In the genomic region with DNA sequence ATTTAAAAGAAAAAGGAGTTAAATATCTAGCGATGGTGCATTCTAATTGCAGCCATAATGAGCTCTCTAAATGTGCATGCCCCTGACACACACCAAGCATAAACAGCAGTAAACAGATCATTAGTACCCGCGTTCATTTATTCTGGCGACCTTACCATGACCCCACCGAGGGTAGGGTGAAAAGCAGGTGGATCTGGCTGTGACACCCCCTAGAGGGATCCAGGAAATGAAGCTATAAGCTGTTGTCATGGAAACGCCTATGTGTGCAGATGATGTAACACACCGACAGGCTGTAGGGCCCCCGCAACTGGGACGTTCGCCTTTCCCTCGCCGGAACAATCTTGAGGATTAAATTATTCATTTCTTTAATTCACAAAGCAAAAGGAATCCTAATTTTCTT, we compare ENCODE assay signal across 10 mouse cellular contexts. TPM values are rescaled to one million over a fixed set of nuclear protein-coding genes. Genes with fewer than 3 reads are reported as not detected.
DNase-seq lines count a peak whose midpoint lies in the region; ATAC-seq and TF ChIP-seq lines count a peak whose summit lies in the region.
"Had no signal": no experiment of that assay in that cellular context is flagged by ENCODE, and none has a peak within 500 bp of the region (broad histone marks: within the 10 kb centered on the region; RNA-seq: fewer than 3 reads in every experiment).

No protein-coding gene starts in this region.

- TF ChIP-seq CTCF in CH12.LX (conservative IDR thresholded peaks at IDR 0.05 in 1 of 2, IDR thresholded peaks at IDR 0.05 in 1 of 2; ENCODE audit: low read depth in 2 of 2, low read length in 2 of 2) (no peak), E14TG2a.4 (conservative IDR thresholded peaks at IDR 0.05; ENCODE audit: low read length) (no peak)

- no peaks in the 10 kb centered on the region for H3K79me2 ChIP-seq in CH12.LX (replicated peaks; ENCODE audit: control insufficient read depth, extremely low read depth, insufficient read depth, poor library complexity, severe bottlenecking)

- ATAC-seq in hindbrain, embryonic 12.5 days (ENCODE audit: low FRiP score), result peak; percentile 77
- ATAC-seq in midbrain, embryonic 14.5 days (ENCODE audit: low FRiP score, low TSS enrichment), result no peak

- no peak overlapping the region for H3K9ac ChIP-seq in CH12.LX (ENCODE audit: insufficient read depth, low read depth)
- no peak overlapping the region for H3K9ac ChIP-seq in hindbrain, embryonic 12.5 days
- H3K9ac ChIP-seq in midbrain, embryonic 14.5 days (replicated peaks; ENCODE audit: low read length), result no peak overlapping the region

- H3K4me1 ChIP-seq in CH12.LX (ENCODE audit: control insufficient read depth in 1 of 2, insufficient read depth in 2 of 2) (peaks cover 0 to 2% of the 10 kb centered on the region in 2 experiments; a peak in 1 of 4 replicates), E14TG2a.4 (replicated peaks; ENCODE audit: low read depth, low read length) (peaks cover 36% of the 10 kb centered on the region)
- peaks cover 44% of the 10 kb centered on the region for H3K4me1 ChIP-seq in hindbrain, embryonic 12.5 days
- H3K4me1 ChIP-seq in midbrain, embryonic 14.5 days (ENCODE audit: control insufficient read depth, insufficient read depth, low read length), result peaks cover 36% of the 10 kb centered on the region

- no peaks in the 10 kb centered on the region for H3K9me3 ChIP-seq in CH12.LX (replicated peaks; ENCODE audit: low read length)
- no peaks in the 10 kb centered on the region for H3K9me3 ChIP-seq in E14TG2a.4 (ENCODE audit: low read length)
- H3K9me3 ChIP-seq in hindbrain, embryonic 12.5 days (replicated peaks), result no peaks in the 10 kb centered on the region
- H3K9me3 ChIP-seq in midbrain, embryonic 14.5 days (ENCODE audit: control insufficient read depth, low read length), result no peaks in the 10 kb centered on the region

- DNase-seq in CH12.LX (ENCODE audit: extremely low read depth), result no peak
- peak; percentile 82 for DNase-seq in midbrain, embryonic 14.5 days
- DNase-seq in adipocyte (ENCODE audit: low spot score), result no peak
- DNase-seq in kidney, adult 18-20 months, result no peak
- no peak for DNase-seq in cerebellum, adult 11-12 months
- DNase-seq: cerebellum, postnatal 25 days; kidney, adult 2 months; lung, adult 18-20 months had no signal

- no peaks in the 10 kb centered on the region for H3K36me3 ChIP-seq in CH12.LX (replicated peaks in 1 of 2; ENCODE audit: control insufficient read depth in 1 of 2, insufficient read depth in 1 of 2, low read length in 1 of 2)
- no peaks in the 10 kb centered on the region for H3K36me3 ChIP-seq in E14TG2a.4 (ENCODE audit: insufficient read depth, low read length)
- H3K36me3 ChIP-seq in hindbrain, embryonic 12.5 days, result no peaks in the 10 kb centered on the region
- no peaks in the 10 kb centered on the region for H3K36me3 ChIP-seq in midbrain, embryonic 14.5 days (ENCODE audit: control insufficient read depth, insufficient read depth, low read length)

- peak overlapping the region; percentile 39; the same call in 1 of the 2 replicates for H3K4me2 ChIP-seq in CH12.LX (ENCODE audit: insufficient read depth, low read depth, poor library complexity, severe bottlenecking)
- peak overlapping the region; percentile 33 for H3K4me2 ChIP-seq in hindbrain, embryonic 12.5 days (replicated peaks)
- H3K4me2 ChIP-seq in midbrain, embryonic 14.5 days (ENCODE audit: low read length), result peak overlapping the region; percentile 46

- WGBS in hindbrain, embryonic 12.5 days, result 15% methylated on average over 12 of the region's 12 CpGs
- WGBS in midbrain, embryonic 14.5 days, result 6% methylated on average over 12 of the region's 12 CpGs

- in situ Hi-C loops in CH12.LX (cut with MboI; ENCODE audit: low pct_ligation_motif_present, low pct_unique_long_range_greater_than_20kb, low sequenced_read_pairs), result no loop called here

- peaks cover 39% of the 10 kb centered on the region for H3K27me3 ChIP-seq in CH12.LX (replicated peaks)
- H3K27me3 ChIP-seq in E14TG2a.4 (ENCODE audit: insufficient read depth, low read length), result peaks cover 7% of the 10 kb centered on the region
- 0 out of 2 replicates have a peak, but pooled peaks cover 3% of the 10 kb centered on the region for H3K27me3 ChIP-seq in hindbrain, embryonic 12.5 days
- no peaks in the 10 kb centered on the region for H3K27me3 ChIP-seq in midbrain, embryonic 14.5 days (ENCODE audit: control insufficient read depth, insufficient read depth, low read length)

- no peak overlapping the region for H3K4me3 ChIP-seq in CH12.LX (replicated peaks in 1 of 3; ENCODE audit: low read depth in 2 of 3, low read length in 2 of 3, poor library complexity in 1 of 3)
- H3K4me3 ChIP-seq in E14TG2a.4 (replicated peaks; ENCODE audit: low read length), result 0 out of 2 replicates have a peak overlapping the region, but pooled peaks have one; percentile 7
- no peak overlapping the region for H3K4me3 ChIP-seq in hindbrain, embryonic 12.5 days
- 0 out of 2 replicates have a peak overlapping the region, but pooled peaks have one; percentile 5 for H3K4me3 ChIP-seq in midbrain, embryonic 14.5 days (replicated peaks; ENCODE audit: low read depth, low read length)

- TF ChIP-seq POLR2A in CH12.LX (IDR thresholded peaks at IDR 0.05; ENCODE audit: low read depth, low read length), result no peak

- TF ChIP-seq RAD21 in CH12.LX (IDR thresholded peaks at IDR 0.05; ENCODE audit: low read depth, low read length), result no peak

- H3K27ac ChIP-seq in CH12.LX (ENCODE audit: insufficient read depth, low read depth), result no peak overlapping the region
- peak overlapping the region; percentile 87 for H3K27ac ChIP-seq in hindbrain, embryonic 12.5 days
- peak overlapping the region; percentile 55 for H3K27ac ChIP-seq in midbrain, embryonic 14.5 days (replicated peaks; ENCODE audit: low read depth, low read length)

- no peak for TF ChIP-seq EP300 in CH12.LX (IDR thresholded peaks at IDR 0.05; ENCODE audit: low read length)

- dilution Hi-C loops in CH12.LX (cut with MboI; ENCODE audit: extremely low pct_ligation_motif_present, extremely low pct_unique_long_range_greater_than_20kb, low sequenced_read_pairs), result no loop called here

TF ChIP-seq in CH12.LX, 34 proteins besides CTCF, POLR2A, EP300 and RAD21:
- no peak for TF ChIP-seq HCFC1 (IDR thresholded peaks at IDR 0.05; ENCODE audit: low read depth, low read length)
- TF ChIP-seq SMC3 (IDR thresholded peaks at IDR 0.05; ENCODE audit: low read depth, low read length), result no peak
- no peak for TF ChIP-seq ELF1 (IDR thresholded peaks at IDR 0.05; ENCODE audit: low read depth, low read length)
- TF ChIP-seq ZNF384 (IDR thresholded peaks at IDR 0.05; ENCODE audit: low read depth, low read length), result no peak
- no peak for TF ChIP-seq PAX5 (IDR thresholded peaks at IDR 0.05; ENCODE audit: low read length)
- TF ChIP-seq BHLHE40 (IDR thresholded peaks at IDR 0.05; ENCODE audit: low read depth, low read length), result no peak
- no peak for TF ChIP-seq ZKSCAN1 (IDR thresholded peaks at IDR 0.05; ENCODE audit: borderline replicate concordance, low read depth, low read length)
- no peak for TF ChIP-seq USF2 (conservative IDR thresholded peaks at IDR 0.05; ENCODE audit: low read depth, low read length)
- TF ChIP-seq CHD2 (IDR thresholded peaks at IDR 0.05; ENCODE audit: low read length), result no peak
- no peak for TF ChIP-seq MYC (IDR thresholded peaks at IDR 0.05; ENCODE audit: low read depth, low read length)
- no peak for TF ChIP-seq GABPA (IDR thresholded peaks at IDR 0.05; ENCODE audit: insufficient replicate concordance, low read depth, low read length)
- TF ChIP-seq E2F4 (IDR thresholded peaks at IDR 0.05; ENCODE audit: insufficient replicate concordance, low read depth, low read length), result no peak
- no peak for TF ChIP-seq JUN (IDR thresholded peaks at IDR 0.05; ENCODE audit: insufficient read depth, low read depth, low read length)

RNA-seq across cellular contexts. Expression of gene Snx11, which starts 35.4 kb away (rescaled TPM):
- total RNA-seq in CH12.LX (2012; rRNA removed) (153 and 173 TPM in 2 replicates), CH12.LX (2014; rRNA removed) (244 and 246 TPM in 2 replicates)
- polyA plus RNA-seq in CH12.LX (2012; ENCODE audit: insufficient read length, low read depth), result 208 and 217 TPM in 2 replicates
- polyA plus RNA-seq in hindbrain, embryonic 12.5 days (2016; fragmentation: Nextera tagmentation; extraction: Ambion mirVana), result 40.5 and 45.1 TPM in 2 replicates
- polyA plus RNA-seq in midbrain, embryonic 14.5 days (2014; fragmentation: Nextera tagmentation; extraction: Ambion mirVana), result 25.8 and 29.6 TPM in 2 replicates

RNA-seq across cellular contexts. Expression of gene Cbx1, which starts 46.9 kb away (rescaled TPM):
- total RNA-seq in CH12.LX (2012; rRNA removed), result 144 and 163 TPM in 2 replicates
- total RNA-seq in CH12.LX (2014; rRNA removed), result 115 and 138 TPM in 2 replicates
- 223 and 251 TPM in 2 replicates for polyA plus RNA-seq in CH12.LX (2012; ENCODE audit: insufficient read length, low read depth)
- 136 TPM in 2 replicates for polyA plus RNA-seq in hindbrain, embryonic 12.5 days (2016; fragmentation: Nextera tagmentation; extraction: Ambion mirVana)
- 73.9 and 76.4 TPM in 2 replicates for polyA plus RNA-seq in midbrain, embryonic 14.5 days (2014; fragmentation: Nextera tagmentation; extraction: Ambion mirVana)

Comparison
In these comparisons a context has a peak if more than half of its experiments do, and no peak if none do; other contexts are left out.
1. H3K4me3 ChIP-seq: peak in E14TG2a.4 (single experiment) and midbrain, embryonic 14.5 days (single experiment); none in CH12.LX (0 of 3) and hindbrain, embryonic 12.5 days (single experiment).
2. Peak in every context shown above with its lines, with median percentiles within 50 percentile points of each other: H3K4me2 ChIP-seq.